Mouse (Mus musculus) skeletal muscle tissue, postnatal 0 days (tissue): ENCODE results near the gene Fam129a. TPM values are rescaled to one million over a fixed set of nuclear protein-coding genes. Genes with fewer than 3 reads are reported as not detected.

Experiments
- polyA plus RNA-seq: library from polyadenylated mRNA; unstranded; fragments of >200 nt; fragmentation: Nextera tagmentation; extraction: Ambion mirVana; gene quantifications from 2 replicates; pipeline ENCODE4 v1.2.1, GENCODE M21; 2015

The Fam129a gene
- 13.7 and 18.0 TPM in 2 replicates for polyA plus RNA-seq

GRCm38 (mm10) chr1:151570981-151571837 lies at the start of gene Fam129a:
Gene Fam129a (plus strand): TSS chr1:151571186.

DNA sequence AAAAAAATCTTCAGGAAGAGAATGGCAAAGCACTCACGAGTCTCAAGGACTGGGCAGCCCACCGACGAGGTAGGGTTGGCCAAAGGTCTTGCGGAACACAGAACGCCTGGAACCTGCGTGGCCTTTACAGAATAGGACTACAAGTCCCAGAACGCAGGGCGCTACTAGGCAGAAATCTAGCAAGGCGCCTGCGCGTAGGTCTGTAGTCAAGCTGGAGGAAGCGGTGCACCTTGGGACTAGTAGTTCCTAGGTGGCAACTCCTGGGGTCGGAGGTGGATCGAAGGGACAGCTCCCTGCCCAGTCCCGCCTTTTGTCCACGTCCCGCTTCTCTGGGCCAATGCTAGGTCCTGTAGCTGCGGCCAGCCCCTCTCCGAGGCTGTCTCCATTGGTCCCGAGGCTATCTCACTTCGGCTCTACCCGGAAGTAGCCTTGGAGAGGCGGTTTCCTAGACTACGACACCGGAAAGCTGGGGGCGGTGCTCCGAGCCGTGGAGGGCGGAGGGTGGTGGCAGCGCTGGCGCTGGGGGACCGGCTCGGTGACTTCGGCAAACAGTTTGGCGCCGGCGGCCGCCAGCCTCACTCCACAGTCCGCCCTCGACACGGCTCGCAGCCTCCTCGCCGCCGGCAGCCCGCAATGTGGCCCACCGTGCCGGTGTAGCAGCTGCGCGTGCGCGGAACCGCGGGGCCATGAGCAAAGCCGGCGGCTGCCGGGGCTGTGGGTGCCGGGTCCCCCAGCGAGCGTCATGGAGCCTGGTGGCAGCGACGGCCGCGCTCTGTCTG lies 184.1 kb downstream of the Fam129a start, which contains the start of gene Edem3:
Gene Edem3 (plus strand): TSS at position 491 of the 779 bp plus-strand sequence.

Other genes starting within 250 kb of the Fam129a start
- 69.7 and 87.8 TPM in 2 replicates for gene Ivns1abp, start 226.7 kb upstream of the Fam129a start, polyA plus RNA-seq
- 14.6 and 15.6 TPM in 2 replicates for gene Swt1, start 142.7 kb upstream of the Fam129a start, polyA plus RNA-seq
- 16.3 and 17.9 TPM in 2 replicates for gene Trmt1l, start 142.6 kb upstream of the Fam129a start, polyA plus RNA-seq
- 33.7 and 34.6 TPM in 2 replicates for gene Rnf2, start 70.2 kb upstream of the Fam129a start, polyA plus RNA-seq
- gene Edem3, start 184.2 kb downstream of the Fam129a start, polyA plus RNA-seq: 8.6 and 9.2 TPM in 2 replicates